Mouse (Mus musculus): Measurements from ENCODE around the gene Glb1l2.
A peak's percentile ranks its signal among the peaks of the same experiment; 100 is the strongest.

The Glb1l2 gene

DNA sequence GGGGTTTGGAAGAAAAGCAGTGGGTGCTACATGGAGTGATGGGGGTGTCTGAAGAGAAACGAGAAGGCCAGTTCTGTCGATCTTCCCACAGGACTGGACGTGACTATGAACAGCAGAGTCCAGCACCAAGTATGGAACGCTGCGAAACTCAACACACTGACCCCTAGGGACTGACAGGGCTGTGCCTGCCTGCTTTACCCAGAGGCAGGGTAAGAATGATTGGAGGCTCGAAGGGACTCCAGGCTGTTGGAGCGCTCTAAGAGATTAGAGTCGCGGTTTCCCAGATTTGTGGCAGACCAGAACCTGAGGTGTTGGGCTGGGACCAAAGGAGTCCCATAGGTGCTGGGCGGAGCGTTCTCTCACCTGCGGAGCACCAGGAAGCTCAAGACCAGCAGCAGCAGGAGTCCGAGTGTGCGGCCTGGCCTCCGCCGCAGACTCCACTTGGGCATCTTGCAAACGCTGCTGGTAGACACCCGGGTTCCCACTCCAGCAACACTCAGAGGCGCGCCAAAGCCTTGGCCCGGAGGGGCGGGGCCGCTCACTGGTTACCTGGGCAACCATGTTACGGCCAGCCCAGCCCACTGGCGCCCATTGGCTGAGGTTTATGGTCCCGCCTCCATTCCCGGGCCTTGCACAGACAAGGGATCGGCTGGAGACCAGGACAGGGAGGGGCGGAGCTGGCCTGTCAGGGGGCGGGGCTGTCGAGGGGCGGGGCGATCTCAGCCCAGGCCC is at the start of gene Glb1l2:
TSS of gene Glb1l2 (minus strand) at position 534 of the 732 bp plus-strand sequence.
- DNase-seq, result peak; percentile 98

- DNase-seq, result no peak
Measured at GRCm38 (mm10) chr9:26831089-26831488, 24.8 kb upstream of the Glb1l2 start.

DNA sequence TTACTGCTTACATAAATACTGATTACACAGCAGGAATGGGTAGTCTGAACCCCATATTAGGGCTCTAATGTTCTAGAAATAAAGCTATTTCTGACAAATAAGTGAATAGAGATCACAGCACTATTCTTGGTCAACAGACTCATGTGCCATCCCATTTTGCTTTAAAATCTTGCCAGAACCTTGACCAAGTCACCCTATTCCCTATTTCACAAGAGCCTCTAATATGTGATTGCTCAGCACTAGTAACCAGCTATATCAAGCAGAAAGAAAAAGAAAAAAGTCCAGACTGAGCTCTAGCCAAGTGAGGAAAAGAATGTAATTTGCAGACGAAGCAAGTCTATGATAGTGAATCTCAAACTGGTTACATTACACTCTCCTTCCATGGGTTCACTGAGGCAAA is 13.7 kb upstream of the Glb1l2 start:
- no peak for DNase-seq

GRCm38 (mm10) chr9:26808735-26809134 is 2.5 kb upstream of the Glb1l2 start:
- DNase-seq, result no peak

GRCm38 (mm10) chr9:26804321-26804720 is 1.9 kb downstream of the Glb1l2 start:
- peak; percentile 67 for DNase-seq

DNA sequence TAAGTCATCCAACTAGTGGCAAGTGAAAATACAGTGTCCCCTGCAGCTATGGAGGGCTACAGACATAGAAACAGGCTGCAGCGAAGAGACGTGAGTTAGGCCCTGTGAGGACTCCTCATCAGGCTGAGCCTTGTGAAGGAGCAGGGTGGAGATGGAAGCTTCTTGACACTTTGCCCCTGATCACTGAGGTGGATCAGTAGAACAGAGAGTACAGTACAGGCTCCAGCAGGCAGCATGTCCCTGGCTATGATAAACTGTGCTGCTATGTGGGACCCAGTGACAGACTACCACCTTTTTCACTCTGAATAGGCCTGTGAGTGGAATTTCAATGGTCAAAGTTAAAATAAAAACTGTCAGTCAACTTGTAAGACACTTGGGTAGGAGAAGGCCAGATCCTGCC is 5.9 kb downstream of the Glb1l2 start:
- DNase-seq, result no peak

- DNase-seq, result no peak
Measured at GRCm38 (mm10) chr9:26798731-26799130, 7.5 kb downstream of the Glb1l2 start.

GRCm38 (mm10) chr9:26798205-26798604 is 8.1 kb downstream of the Glb1l2 start:
- DNase-seq, result no peak

DNA sequence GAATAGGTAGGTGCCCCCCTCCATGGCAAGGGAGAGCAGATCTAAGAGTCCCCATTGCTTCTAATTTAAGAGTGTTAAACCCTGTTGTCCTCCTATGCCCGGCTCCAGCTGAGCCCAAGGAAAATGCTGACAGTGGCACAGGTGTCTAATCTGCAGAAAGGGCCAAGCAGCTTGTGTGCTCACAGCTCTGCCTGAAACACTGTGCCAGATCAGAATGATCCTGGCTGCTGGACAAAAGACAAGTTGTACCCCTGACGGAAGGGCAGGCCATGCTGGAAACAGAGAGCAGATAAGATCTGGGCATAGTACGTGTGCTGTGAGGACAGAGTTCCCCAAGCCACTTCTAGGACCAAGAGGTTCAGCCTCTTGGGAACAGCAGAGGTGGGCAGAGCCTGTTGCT is 13.4 kb downstream of the Glb1l2 start:
- no peak for DNase-seq

DNA sequence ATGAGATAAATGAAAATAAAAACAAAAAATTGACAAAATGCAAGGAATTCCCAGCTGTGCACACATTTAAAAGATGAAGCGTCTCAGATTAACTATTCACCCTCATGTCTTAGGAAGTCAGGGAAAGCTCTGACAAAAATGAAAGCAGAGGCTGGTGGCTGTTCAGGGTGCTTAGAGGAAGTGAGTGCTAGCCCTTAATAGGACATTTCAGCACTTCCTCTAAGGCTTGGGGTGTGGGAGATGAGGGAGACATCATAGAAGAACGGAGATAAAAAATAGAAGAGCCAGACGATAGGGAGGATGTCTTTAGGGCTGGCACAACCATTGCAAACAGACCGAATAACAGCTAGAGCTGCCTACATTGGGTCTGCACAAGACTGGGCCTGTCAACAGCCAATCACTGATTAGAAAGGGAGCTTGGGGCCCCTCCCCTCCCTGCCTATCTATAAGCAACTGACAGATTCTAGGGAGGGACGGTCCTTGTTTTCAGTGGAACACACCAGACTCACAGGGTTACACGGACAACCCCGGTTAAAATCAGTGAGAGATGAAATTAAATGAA is 22.8 kb downstream of the Glb1l2 start:
- peak; percentile 18 for DNase-seq

DNA sequence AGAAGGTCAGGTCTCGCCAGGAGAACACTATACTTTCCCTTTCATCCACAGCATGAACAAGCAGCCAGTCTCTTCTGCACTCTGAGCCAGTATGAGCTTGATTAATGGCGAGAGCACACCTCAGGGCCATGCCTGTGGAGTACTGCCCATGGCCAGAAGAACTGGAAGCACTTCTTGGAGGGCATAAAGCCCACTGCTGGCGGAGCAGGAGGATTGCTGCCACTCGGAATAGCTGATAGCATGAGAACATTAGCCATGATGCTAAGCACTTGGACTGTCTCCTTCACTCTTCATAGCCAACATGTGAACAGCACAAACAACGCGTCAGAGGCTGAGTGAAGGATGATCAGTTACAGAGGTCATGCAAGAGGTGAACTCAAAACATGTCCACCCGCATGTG is 27.8 kb downstream of the Glb1l2 start:
- DNase-seq, result no peak

- DNase-seq, result peak; percentile 77
Measured at GRCm38 (mm10) chr9:26776122-26776902, 30.0 kb downstream of the Glb1l2 start.

DNA sequence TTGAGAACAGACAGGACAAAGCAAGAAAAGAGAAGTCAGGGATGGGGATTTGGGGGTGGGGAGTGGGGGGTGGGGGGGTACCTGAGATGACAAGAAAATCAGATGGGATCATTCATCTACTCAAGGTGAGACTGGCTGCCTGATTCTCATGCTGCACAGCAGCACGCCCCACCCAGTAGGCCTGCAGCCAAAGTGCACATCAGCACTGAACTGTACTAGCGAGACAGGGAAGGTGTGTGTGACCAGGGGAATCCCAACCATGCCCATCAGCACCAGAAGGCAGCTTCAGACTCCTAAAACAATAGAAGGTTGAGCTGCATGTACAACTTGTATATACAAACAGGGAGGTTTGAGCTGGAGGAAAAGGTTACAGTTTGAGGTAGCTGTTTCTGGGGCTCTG is 30.6 kb downstream of the Glb1l2 start:
- no peak for DNase-seq

GRCm38 (mm10) chr9:26768181-26768580 is 38.1 kb downstream of the Glb1l2 start:
- no peak for DNase-seq

- DNase-seq, result no peak
Measured at GRCm38 (mm10) chr9:26762477-26762876, 43.8 kb downstream of the Glb1l2 start.

DNA sequence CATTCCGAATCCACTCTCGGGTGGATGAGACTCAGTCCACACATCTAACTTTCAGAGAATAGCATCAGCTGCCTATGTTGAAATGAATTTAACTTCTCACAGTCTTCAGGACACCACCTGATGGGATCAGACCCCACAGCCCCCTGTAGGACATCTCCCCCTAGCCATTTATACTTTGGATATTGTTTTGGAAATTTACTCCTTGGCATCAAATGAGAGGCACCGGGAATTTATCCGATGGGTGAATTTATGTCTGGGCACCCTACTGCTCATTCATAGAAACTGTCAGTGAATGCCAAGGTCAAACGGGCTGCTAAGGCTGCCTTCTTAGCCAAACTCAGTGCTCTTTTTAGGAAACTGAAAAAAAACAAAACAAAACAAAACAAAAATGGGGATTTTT is 45.7 kb downstream of the Glb1l2 start:
- DNase-seq, result no peak

DNA sequence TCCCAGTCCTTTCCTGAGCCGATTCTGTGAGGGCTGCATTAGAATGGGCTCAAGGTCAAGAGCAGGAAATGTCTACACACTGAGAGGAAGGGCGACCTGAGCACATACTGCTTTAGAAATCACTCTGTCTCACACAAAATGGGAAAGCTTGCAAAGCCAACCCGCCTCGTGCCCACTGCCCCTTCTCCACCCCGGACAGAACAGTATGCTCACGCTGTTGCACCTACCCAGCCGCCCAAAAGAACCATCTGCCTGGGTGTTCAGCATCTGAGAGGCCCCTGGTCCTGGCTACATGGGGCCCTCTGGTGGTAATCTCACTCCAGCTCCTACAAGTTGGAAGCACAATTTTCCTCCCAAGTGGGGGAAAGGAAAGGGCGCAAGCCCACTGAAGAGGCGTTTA is 46.2 kb downstream of the Glb1l2 start:
- peak; percentile 70 for DNase-seq

DNA sequence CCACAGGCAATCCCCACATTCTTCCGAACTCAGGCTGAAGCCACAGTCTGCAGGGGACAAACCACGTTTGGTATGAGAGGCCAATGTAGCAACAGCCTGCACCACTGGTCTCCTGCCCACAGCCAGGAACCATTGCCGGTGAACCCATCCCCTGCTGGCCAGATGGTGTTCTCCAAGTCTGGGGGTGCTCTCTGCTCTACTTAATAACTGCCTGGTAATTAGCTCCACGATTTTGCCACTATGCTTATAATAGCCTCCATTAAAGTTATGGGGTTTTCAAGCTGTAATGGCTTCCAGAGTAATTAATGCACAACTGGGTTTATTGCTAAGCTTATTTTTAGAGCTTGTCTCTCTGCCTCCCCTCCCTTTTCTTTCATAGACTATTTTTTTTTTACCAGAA is 57.4 kb downstream of the Glb1l2 start:
- no peak for DNase-seq

DNA sequence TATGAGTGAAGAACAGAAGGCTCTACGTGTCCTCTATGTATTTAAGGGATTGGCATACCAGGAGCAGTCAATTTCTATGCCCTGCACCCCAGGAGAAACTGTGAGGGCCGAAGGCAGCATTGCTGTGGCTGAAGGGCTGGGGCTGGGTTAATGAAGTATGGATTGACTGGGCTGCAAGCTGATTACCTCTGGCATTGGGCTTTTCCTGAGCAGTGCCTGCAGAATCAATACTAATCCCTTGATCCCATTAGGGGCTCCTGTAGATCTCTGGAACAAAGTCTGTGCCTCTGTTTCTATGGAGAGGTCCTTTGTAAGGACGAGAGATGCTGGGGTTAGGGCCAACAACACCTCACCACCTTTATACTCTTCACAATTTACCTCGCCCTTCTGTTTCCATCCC is 59.1 kb downstream of the Glb1l2 start:
- DNase-seq, result peak; percentile 73

DNA sequence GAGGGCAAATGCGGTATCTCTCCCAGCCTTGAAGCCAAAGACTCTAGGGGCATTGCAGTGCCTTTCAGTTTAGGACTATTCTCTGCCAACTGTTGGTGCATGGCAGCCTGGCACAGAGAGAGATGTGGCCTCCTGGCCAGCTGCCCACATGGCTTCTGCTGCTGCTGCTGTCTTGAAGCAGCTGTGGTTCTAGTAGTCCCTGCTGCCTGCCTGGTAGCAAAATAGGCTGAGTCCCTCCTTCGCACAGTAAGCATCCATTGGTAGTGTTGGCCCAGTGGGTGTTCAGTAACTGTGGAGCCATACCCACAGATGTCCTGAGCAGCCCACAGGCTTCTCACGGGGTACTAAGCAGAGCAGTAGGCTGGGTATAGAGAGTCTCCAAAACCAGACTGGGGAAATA is 63.5 kb downstream of the Glb1l2 start:
- no peak for DNase-seq

GRCm38 (mm10) chr9:26737116-26737515 is 69.2 kb downstream of the Glb1l2 start:
- no peak for DNase-seq

DNA sequence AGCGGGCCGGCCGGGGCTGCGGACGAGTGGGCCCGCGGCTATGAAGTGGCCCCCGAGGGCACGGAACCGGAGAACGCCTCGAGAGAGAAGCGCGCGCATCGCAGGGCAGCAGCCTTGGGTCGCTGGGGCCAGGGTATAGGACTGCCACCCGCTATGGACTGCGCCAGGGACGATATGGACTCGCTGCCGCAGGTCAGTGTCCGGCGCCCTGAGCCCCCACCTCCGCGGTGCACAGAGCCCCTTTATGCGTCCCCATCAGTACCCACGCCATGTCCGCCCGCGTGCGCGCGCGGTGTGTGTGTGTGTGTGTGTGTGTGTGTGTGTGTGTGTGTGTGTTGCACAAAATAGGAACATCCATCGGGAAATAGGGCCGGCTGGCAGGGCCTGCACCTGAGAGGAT is 72.3 kb downstream of the Glb1l2 start:
- peak; percentile 63 for DNase-seq

- DNase-seq, result peak; percentile 83
Measured at GRCm38 (mm10) chr9:26733206-26733891, 72.9 kb downstream of the Glb1l2 start, which contains the start of gene B3gat1. TSS of gene B3gat1 (plus strand) at chr9:26733728.

Measured in retina, postnatal 1 day (tissue).